Mouse (Mus musculus) lung, adult 2 months (tissue): ENCODE data around the gene Gadl1.

ENCODE experiments used
- CTCF ChIP-seq: fragments of 200-500 bp; IDR thresholded peaks from 2 replicates; pipeline ENCODE4 v1.5.1; 2011; ENCODE audit warnings: mild to moderate bottlenecking, low read length, control low read depth; ENCODE audit not compliant: insufficient read depth
- POLR2A ChIP-seq: fragments of 200-500 bp; IDR thresholded peaks from 2 replicates; pipeline ENCODE4 v1.6.1; 2011; ENCODE audit warnings: low read depth, mild to moderate bottlenecking, control low read depth, low read length, borderline replicate concordance; ENCODE audit errors: extremely low read depth

- no peak for TF ChIP-seq CTCF
- no peak for TF ChIP-seq POLR2A
These were observed 6.5 kb downstream of the Gadl1 start for GRCm38 (mm10) chr9:115915586-115916270.
